Mouse (Mus musculus): Measurements from ENCODE around the gene Ptpn3.
A peak's percentile ranks its signal among the peaks of the same experiment; 100 is the strongest.

The Ptpn3 gene

DNA sequence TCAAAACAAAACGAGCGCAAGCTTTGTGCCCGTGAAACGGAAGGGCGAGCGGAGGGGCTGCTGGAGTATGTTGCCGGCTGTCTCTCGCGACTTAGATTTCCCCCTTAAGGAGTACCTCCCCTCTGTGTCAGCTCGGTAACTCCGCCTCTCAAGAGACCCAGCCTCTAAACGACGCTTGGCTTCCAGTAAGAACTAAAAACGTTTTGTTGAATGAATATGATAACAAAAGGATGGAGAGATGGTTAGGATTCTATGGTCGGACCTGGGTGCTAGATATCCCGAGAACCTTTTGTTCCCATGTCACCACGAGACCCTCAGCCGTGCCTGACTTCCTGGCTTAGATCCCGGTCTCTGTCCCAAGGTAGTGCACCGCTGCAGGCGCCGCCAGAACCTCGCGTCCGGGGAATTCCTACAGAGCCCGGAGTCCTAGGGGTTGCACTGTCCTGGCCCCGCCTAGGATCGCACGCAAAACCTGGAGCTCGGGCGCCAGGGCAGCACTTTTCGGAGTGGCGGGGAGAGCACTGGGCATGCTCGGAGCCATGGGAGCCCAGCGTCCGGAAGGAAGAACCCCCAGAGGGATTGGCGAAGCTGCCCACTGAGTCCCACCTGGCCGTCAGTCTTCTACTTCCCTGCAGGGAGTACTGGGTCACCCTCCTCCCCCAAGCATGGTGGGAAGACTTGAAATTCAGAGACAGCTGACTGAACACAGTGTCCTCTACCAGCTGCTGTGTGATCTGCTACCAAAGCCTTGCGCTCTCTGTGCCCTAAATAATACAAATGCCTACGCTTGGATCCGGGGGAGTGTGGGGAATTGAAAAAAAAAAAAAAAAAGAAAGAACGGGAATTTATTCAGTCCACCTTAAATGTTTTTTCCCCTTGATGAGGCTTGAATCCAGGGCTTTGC lies at the start of gene Ptpn3:
TSS of gene Ptpn3 (minus strand) at position 428 of the 904 bp plus-strand sequence.
- DNase-seq (ENCODE audit: low spot score) = peak; percentile 91

GRCm38 (mm10) chr4:57350541-57350940 lies 48.9 kb upstream of the Ptpn3 start:
- no peak for DNase-seq (ENCODE audit: low spot score)

DNA sequence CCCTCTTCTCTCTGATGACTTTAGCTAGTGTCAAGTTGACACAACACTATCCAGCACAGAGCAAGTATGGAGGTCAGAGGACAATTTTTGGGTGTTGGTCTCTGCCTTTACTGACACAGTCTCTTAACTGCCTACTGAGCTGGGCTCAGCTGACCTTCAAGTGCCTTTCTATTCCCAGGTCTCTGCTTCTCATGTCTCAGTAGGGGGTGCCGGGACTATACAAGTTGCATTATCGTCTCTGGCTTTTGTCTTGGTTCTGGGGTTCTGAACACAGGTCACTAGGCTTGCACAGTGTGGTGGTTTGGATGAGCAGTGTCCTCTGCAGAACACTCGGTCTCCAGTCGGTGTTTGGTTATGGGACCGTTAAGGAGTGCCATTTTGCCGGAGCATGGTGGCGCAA lies 42.4 kb upstream of the Ptpn3 start:
- DNase-seq (ENCODE audit: low spot score) = no peak

DNA sequence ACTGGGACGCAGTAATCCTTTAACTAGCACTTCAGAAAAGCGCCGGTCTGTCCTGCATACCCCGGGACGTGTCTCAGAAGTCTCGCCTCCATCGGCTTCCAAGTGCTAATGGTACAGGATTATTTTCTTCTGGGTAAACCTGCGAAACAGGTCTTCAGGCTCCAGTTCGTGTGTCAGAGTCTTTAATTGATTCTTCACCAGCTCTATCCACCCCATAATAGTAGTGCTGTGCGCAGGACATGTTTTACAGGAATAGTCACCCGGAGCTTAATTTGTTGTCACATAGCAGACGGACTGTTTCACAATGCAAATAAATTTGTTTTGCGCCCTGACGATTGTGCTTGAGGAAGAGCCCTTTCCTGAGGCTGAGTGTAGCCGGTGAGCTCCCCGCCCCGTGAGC lies 37.3 kb upstream of the Ptpn3 start:
- no peak for DNase-seq (ENCODE audit: low spot score)

GRCm38 (mm10) chr4:57338061-57338460 lies 36.4 kb upstream of the Ptpn3 start:
- peak; percentile 9 for DNase-seq (ENCODE audit: low spot score)

DNA sequence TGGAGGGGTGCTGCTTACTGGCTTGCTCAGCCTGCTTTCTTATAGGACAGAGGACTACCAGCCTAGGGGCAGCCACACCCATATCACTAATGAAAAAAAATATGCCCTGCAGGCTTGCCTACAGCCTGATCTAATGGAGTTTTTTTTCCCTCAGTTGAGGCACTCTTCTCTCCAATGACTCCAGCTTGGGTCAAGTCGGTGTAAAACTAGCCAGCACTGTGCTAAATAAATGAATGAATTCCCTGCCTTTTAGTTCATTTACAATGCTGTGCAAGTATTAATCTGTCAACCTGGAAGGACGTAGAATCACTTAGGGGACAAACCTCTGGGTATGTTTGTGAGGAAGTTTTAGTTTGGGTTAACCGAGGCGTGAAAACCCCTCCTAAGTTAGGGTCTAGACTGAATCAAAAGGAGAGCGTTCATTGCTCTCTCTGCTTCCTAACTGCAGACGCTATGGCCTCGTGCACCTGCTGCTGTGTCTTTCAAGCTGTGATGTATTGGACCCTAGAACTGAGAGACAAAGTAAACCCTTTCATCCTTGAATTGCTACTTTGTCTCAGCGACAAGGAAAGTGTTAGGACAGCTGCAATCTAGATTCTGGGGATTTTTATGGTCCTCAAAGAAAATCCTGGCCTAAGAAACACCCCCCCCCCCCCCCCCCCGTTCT lies 33.5 kb upstream of the Ptpn3 start:
- peak; percentile 23 for DNase-seq (ENCODE audit: low spot score)

DNA sequence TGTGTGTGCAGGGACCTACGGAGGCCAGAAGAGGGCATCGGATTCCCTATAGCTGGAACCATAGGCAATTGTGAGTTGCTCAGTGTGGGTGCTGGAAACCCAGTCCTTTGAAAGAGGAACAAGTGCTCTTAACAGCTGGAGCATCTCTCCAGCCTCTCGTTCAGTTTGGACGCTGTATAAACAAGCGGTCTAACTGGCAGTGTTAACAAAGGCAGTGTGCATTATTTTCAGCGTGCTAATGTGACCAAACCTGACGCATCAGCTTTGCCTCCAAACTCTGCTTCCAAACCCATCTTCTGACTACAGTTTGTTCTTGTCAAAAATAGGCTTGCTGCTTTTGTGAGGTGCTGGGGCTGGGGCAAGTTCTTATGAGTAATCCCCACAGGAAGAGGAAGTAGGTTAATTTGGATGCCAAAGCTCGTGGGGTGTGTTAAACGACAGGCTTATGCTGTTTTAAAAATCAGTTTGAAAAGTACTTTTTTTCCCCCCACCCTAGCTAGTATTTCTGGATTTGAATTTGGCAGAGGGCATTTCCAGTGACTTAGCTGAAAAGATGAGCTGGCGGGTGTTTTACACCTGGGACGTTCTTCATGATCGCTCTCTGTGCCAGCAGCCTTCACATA lies 32.4 kb upstream of the Ptpn3 start:
- DNase-seq (ENCODE audit: low spot score) = no peak

GRCm38 (mm10) chr4:57332511-57332910 lies 30.9 kb upstream of the Ptpn3 start:
- no peak for DNase-seq (ENCODE audit: low spot score)

- DNase-seq (ENCODE audit: low spot score) = peak; percentile 74
Observed at GRCm38 (mm10) chr4:57320606-57321327, 19.1 kb upstream of the Ptpn3 start.

GRCm38 (mm10) chr4:57318525-57319212 lies 17.0 kb upstream of the Ptpn3 start:
- no peak for DNase-seq (ENCODE audit: low spot score)

GRCm38 (mm10) chr4:57312256-57313166 lies 10.9 kb upstream of the Ptpn3 start:
- DNase-seq (ENCODE audit: low spot score) = no peak

GRCm38 (mm10) chr4:57311750-57312149 lies 10.1 kb upstream of the Ptpn3 start:
- no peak for DNase-seq (ENCODE audit: low spot score)

DNA sequence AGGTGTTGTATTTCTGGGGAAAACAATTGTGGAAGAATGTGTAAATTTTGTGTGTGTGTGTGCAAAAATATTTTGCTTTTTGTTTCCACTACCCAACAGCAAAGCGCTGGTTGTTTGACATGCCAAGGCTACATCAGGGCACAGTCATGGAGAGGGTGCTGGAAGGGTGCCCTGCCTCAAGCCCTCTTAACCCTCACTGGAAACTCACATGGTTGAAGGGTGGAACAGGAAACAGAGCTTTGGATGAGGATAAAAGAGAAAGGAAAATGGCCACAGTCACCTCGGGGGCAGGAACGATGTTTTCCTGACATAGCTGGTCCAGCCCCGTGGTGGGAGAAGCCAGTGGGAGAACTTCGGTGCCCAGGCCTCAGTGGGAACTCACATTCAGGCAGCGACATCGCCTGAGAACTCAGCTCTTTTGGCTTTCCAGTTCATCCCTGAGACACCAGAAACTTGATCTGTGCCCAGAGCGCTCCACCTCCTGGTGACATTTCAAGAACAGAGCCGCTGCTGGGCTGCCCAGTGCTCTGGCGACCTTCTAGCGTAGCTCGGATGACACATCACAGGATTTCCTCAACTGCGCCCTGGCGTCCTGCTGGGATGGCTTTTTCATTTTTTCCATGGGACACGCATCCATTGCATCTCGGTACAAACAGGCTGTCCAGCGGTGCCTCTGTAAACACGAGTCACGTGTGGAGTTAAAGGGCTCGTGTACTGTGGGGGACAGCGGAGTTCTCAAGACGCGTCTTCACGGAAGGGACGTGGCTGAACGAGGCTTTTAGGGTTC lies 6.8 kb upstream of the Ptpn3 start:
- DNase-seq (ENCODE audit: low spot score) = peak; percentile 53

GRCm38 (mm10) chr4:57307747-57308146 lies 6.1 kb upstream of the Ptpn3 start:
- DNase-seq (ENCODE audit: low spot score) = no peak

- DNase-seq (ENCODE audit: low spot score) = no peak
Observed at GRCm38 (mm10) chr4:57306260-57306659, 4.6 kb upstream of the Ptpn3 start.

DNA sequence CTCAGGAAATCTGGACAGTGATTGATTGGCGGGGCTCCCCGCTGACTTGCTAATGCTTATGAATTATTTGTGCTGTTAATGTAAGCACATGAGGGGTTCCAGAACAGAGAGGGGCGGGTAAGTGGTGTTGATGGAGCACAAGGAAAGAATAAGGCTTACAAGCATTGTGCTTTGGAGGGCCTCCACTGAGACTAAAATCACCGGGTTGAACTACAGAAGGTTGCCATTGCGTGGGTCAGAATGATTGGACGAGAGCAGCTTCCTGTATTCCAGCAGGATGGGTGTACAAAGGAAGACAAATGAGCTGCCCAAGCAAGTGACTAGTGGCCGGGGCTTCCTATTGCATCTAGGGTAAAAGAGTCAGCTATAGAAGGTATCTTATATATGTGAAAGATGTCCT lies 4.0 kb upstream of the Ptpn3 start:
- peak; percentile 9 for DNase-seq (ENCODE audit: low spot score)

DNA sequence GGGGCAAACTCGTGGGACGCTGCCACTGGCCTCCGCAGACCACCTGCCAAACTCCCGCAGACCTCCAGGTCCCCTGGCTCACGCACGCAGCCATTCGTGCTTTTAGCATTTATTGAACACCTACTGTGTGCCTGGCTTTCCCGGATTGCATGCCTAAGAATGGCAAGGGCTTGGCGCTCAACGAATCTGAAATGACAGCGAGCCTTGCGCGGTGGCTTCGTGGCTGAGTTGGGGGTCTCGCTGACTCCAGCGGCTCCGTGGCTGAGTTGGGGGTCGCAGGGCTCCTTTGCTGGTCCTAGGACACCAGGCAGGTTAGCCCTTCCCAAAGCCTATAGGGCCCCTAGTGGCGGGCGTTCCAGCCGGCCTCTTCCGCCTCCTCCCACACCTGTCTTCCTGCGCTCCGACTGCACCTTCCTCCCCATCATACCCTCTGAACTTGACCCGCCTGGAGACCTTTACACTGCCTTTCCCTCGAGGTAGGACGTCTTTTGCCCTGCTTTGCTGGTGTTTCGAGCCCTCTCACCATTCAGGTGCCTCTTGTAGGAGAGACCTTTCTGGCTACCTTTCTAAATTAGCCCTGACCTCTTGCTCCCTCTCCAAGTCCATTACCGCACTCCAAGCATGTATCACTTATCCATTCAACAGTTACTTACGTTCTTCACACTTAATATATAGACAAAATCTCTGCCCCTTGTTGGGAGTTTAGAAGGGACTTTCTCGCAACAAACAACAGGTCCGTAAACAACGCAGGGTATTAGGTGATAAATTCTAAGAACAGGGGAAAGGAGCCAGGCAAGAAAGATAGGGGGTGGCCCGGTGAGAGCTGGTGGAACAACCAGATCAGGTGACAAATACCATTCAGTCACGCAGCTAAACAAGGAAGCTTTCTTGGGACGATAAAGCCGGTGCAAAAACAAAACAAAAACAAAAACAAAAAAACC lies 898 bp downstream of the Ptpn3 start:
- DNase-seq (ENCODE audit: low spot score) = peak; percentile 47

DNA sequence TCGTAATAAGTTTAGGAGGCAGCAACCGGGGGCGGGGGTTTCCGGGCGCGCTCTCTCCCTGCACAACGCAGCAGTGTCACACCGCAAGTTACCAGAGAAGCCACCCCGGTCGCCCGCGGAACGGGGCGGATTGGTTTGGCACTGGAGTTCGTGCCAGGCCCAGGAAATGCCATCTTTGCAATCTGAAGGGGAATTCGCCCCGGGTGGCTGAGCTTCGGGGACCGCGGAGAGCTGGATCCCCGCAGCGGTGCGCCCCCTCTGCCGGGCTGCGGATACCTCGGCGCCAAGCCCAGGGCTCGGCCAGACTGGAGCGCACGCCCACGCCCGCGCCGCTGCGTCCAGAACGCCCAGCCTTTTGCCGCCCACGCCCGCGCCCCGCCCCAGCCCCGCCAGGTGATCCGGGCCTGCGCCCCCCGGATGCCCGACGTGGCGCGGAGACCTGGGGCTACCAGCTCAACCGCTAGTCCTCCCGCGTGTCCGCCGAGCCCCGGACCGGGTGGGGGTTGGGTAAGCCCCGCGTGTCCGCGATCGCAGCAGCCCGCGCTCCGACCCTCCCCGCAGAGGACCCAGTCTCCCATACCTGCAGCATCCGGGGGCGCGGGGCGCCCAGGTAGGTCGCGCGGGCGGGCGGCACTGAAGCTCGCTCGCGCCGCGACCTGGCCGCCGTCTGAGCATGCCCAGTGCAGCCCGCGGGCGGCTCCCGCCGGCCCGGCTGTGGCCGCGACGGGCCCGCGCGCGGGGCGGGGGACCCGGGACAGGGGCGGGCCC lies 1.8 kb downstream of the Ptpn3 start:
- peak; percentile 45 for DNase-seq (ENCODE audit: low spot score)

All from embryo, embryonic 10.5 days (tissue).